Mouse (Mus musculus) bone marrow macrophage, adult 2 months (primary cell): ENCODE measurements around the gene P2rx1.

Experiments
- CTCF ChIP-seq: IDR thresholded peaks from 2 replicates; pipeline ENCODE4 v1.5.1; 2012; ENCODE audit warnings: low read depth, mild to moderate bottlenecking, low read length, moderate library complexity
- POLR2A ChIP-seq: IDR thresholded peaks from 2 replicates; pipeline ENCODE4 v1.6.1; 2012; ENCODE audit warnings: mild to moderate bottlenecking, low read depth, low read length, borderline replicate concordance

DNA sequence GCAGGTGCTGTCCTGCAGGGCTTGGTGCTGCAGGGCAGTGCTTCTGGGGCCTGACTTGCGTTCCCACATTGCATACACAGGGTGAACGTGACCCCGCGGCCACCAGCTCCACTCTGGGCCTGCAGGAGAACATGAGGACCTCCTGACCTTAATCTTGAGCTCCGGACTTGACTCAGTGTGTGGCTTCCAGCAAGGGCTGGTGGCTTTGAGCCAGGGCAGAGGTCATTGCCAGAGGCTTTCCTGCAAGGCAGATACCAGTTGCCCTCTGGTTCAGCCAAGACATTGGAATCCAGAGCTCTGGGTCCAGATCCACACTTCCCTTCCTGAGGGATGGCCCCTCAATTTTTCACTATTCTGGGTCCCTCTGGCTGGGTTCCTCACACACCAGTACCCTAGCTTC lies 15.1 kb downstream of the P2rx1 start:
- TF ChIP-seq POLR2A, result no peak
- TF ChIP-seq CTCF, result no peak
